Mouse (Mus musculus): ENCODE results near the gene Poc1b. TPM values are rescaled to one million over a fixed set of nuclear protein-coding genes. Genes with fewer than 3 reads are reported as not detected.
A peak's percentile ranks its signal among the peaks of the same experiment; 100 is the strongest.

Poc1b gene
- total RNA-seq, 2 experiments from 2014 or later: 2.9 to 8.4 TPM

GRCm38 (mm10) chr10:99113533-99113932 is 6.7 kb downstream of the Poc1b start:
- ATAC-seq (replicated peaks; ENCODE audit: low FRiP score, poor library complexity, severe bottlenecking): no peak

DNA sequence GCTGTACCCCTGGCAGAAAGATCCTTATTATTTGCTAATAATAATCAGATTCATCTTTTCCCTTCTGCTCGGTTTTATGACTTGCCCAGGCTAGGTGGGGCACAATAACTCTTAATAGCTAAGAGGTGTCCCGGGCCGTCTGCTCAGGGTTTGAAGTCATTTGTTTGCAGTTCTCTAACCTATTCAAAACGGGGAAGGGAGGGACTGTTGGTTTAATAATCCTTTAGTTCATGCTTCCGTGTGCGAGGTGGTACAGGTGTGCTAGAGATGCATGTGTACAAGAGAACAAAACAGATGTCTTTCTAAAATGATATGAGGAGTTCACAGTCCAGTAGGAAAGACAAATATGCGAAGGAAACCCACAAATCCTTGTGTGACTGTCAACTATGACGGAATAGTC is 7.5 kb downstream of the Poc1b start:
- ATAC-seq (replicated peaks; ENCODE audit: low FRiP score, poor library complexity, severe bottlenecking): no peak

GRCm38 (mm10) chr10:99115471-99116236 is 8.8 kb downstream of the Poc1b start:
- no peak for ATAC-seq (replicated peaks; ENCODE audit: low FRiP score, poor library complexity, severe bottlenecking)

GRCm38 (mm10) chr10:99116237-99116632 is 9.4 kb downstream of the Poc1b start:
- ATAC-seq (replicated peaks; ENCODE audit: low FRiP score, poor library complexity, severe bottlenecking): no peak

- no peak for ATAC-seq (replicated peaks; ENCODE audit: low FRiP score, poor library complexity, severe bottlenecking)
Observed at GRCm38 (mm10) chr10:99116650-99117615, 10.1 kb downstream of the Poc1b start.

DNA sequence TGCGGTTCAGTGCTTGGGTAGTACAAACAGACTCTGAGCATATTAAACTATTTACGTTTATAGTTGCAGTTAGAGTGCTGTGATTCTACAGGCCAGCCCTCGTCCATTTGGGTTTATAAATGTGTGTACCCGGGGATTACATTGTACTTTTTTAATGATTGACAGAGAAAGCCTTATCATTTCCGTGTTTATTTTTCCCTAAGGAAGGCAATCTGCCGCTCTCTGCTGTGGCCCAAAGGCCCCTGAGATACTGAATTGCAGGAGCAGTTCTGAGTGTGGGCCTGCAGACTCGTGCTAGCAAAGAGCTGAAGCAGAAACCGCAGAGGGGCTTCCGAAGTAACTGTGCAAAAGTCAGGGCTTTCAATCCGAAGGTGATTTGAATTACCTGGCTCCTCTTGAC is 11.0 kb downstream of the Poc1b start:
- ATAC-seq (replicated peaks; ENCODE audit: low FRiP score, poor library complexity, severe bottlenecking): no peak

- no peak for ATAC-seq (replicated peaks; ENCODE audit: low FRiP score, poor library complexity, severe bottlenecking)
Observed at GRCm38 (mm10) chr10:99118697-99119096, 11.9 kb downstream of the Poc1b start.

DNA sequence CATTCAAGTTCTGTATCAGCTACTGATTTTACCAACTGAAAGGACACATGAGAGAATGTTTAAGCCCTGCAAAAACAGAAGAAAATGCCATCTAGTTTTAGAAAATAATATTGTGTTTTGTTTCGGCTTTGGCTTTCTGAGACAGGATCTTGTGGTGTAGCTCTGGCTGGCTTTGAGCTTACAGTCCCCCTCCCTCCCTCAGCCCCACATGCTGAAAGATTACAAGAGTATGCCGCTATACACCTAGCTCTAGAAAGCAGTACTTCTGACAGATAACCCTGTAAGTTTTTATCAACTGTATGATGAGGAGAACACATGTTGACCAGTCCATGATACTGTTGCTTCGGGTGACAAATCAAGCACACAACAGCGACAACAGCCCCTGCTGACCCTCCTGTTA is 12.6 kb downstream of the Poc1b start:
- ATAC-seq (replicated peaks; ENCODE audit: low FRiP score, poor library complexity, severe bottlenecking): no peak

DNA sequence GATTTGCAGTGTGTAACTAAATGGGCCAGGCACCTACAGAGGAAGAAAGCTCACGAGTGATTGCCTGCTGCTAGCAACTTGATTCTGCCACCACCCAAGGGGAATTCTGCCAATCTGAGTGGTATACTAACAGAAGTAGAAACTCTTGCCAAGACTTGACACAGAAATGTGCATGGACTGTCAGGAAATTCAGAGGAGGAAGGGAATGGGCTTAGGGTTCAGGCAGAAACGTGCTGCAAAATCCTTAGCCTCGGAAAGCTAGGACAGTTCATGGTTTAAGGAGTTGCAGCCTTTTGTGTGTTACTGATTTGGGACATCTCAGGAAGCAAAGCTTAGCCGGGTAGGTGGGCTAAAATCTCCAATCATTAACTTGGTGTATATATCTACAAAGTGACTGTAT is 19.4 kb downstream of the Poc1b start, which contains the start of gene Phxr2:
Phxr2 (minus strand) TSS at position 101 of the 400 bp plus-strand sequence.
- ATAC-seq (replicated peaks; ENCODE audit: low FRiP score, poor library complexity, severe bottlenecking): no peak

DNA sequence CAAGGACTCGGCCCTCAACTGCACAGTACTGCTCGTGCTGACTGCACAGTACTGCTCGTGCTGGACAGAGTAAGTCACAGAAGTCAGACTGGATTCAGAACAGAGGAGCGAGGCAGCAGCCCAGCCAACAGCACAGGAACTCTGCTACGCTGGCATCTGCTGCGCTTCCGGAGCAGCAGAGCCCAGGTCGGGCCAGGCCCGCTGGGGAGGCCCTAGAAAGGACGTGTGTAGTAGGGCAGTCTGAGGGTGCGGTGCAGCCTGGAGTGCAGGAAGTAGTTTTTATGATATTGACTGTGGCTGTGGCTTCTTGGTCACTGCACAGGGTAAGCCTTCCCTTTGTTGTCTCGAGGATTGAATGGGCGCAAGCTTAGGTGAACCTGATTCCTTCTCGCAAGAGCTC is 20.1 kb downstream of the Poc1b start:
- ATAC-seq (replicated peaks; ENCODE audit: low FRiP score, poor library complexity, severe bottlenecking): no peak

DNA sequence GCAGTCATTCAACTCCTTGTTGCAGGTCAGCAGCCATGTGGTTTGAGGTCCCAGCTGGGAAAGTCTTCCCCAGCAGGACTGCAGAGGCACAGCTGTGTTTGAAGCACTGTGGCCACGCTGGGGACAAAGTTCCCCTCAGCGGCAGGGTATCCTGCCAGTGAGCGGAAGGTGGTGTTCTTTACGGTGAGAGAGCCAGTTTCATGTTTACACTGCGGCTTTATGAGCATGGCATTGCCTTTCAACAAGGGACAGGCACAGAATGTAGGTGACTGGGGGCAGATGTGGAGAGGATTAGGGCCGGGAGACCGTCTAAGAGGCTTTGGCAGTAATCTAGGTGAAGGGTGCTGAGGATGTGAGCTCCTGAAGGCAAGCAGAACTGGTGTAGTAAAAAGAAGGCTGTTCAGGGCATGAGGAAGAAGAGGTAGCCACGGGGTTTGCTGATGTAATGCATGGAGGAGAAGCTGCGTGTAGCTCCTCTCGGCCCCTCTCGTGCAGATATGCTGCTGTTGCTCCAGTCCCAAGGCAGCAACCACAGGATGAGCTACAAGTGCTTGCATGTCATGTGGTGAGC is 20.9 kb downstream of the Poc1b start:
- ATAC-seq (replicated peaks; ENCODE audit: low FRiP score, poor library complexity, severe bottlenecking): no peak

DNA sequence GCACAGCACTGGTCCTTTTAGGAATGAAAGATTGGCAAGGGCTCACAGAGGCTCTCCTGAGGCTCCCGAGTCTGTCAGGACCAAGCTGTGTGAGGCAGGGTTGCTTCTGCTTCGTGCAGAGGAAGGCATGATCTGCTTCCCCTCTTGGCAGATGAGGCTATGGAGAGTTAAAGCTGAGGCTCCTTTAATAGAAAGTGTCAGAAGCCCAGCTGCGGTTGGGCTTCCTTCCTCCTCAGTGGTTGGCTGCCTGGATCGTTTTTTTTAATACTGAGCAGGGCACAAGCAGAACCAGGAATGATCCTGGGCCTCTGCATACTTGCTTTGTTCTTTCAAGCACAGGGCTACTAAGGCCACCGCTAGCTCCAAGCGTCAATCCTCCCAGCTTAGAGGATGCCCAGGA is 23.8 kb downstream of the Poc1b start:
- no peak for ATAC-seq (replicated peaks; ENCODE audit: low FRiP score, poor library complexity, severe bottlenecking)

GRCm38 (mm10) chr10:99131298-99131697 is 24.5 kb downstream of the Poc1b start:
- ATAC-seq (replicated peaks; ENCODE audit: low FRiP score, poor library complexity, severe bottlenecking): no peak

- no peak for ATAC-seq (replicated peaks; ENCODE audit: low FRiP score, poor library complexity, severe bottlenecking)
Observed at GRCm38 (mm10) chr10:99132189-99132588, 25.4 kb downstream of the Poc1b start.

DNA sequence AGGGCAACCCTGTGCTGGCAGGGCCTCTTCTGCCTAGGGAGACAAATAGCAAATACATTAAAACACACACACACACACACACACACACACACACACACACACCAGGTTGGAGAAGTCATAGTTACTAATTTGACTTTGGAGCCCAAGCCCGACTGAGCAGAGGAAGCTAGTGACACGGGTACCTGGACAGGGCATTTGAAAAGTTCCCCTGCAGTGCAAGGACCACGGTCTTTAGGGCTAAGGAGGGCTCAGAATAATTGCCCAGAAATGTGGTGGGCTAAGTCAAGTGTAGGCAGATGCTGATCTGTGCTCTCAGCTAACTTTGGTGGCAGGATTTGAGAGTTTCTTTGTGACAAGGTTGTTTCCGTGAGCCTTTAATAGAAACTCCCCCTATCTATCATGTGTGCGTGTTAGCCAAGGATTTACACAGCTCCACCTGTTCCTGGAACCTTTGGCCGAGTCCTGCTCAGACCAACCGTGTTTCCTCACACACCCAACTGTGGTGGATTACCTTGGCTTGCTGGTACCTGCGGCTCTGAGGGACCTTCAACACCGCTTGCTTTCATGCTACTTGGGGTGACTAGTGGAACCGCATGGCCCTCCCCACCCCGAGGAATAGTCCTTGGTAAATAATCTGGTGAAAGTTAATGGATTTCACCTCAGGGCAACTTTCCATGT is 25.9 kb downstream of the Poc1b start:
- 0 out of 2 replicates have a peak, but pooled peaks have one; percentile 27 for ATAC-seq (replicated peaks; ENCODE audit: low FRiP score, poor library complexity, severe bottlenecking)

GRCm38 (mm10) chr10:99133321-99133875 is 26.6 kb downstream of the Poc1b start:
- ATAC-seq (replicated peaks; ENCODE audit: low FRiP score, poor library complexity, severe bottlenecking): no peak

DNA sequence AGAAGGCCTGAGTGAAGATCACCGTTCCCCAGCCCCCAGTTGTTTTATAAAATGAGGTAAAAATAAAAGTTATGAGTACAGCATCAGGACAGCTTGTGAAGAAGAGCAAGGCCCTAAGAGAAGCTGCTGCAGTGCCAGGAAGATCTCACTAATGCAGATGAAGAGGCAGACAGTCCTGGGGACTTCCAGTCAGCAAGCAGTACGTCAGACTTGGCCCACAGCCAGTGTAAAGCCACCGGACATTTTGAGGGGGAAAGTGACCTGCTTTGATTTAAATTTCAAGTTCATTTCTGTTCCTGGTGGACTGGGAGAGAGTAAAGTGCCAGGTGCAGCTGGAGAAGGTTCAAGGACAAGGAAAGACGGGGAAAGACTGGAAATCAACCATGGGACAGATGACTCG is 29.5 kb downstream of the Poc1b start:
- ATAC-seq (replicated peaks; ENCODE audit: low FRiP score, poor library complexity, severe bottlenecking): no peak

GRCm38 (mm10) chr10:99145611-99146010 is 38.8 kb downstream of the Poc1b start:
- no peak for ATAC-seq (replicated peaks; ENCODE audit: low FRiP score, poor library complexity, severe bottlenecking)

- ATAC-seq (replicated peaks; ENCODE audit: low FRiP score, poor library complexity, severe bottlenecking): no peak
Observed at GRCm38 (mm10) chr10:99146596-99146995, 39.8 kb downstream of the Poc1b start.

- no peak for ATAC-seq (replicated peaks; ENCODE audit: low FRiP score, poor library complexity, severe bottlenecking)
Observed at GRCm38 (mm10) chr10:99150016-99150415, 43.2 kb downstream of the Poc1b start.

Measured in erythroid progenitor cell, adult 5-6 weeks (primary cell).